Mouse (Mus musculus) midbrain, embryonic 13.5 days (tissue): ENCODE measurements around the gene Hsd17b12. TPM values are rescaled to one million over a fixed set of nuclear protein-coding genes. Genes with fewer than 3 reads are reported as not detected.

Experiments used
- ATAC-seq: fragments of 200-750 bp; cut with Nextera tagmentation; 2 replicates; pipeline ENCODE4 v1.8.0; 2017; ENCODE audit warnings: mild to moderate bottlenecking, moderate TSS enrichment, moderate library complexity
- H3K27ac ChIP-seq: fragments of 300-500 bp; sonication (generic); 2 replicates; pipeline ENCODE4 v1.5.1; 2015; ENCODE audit warnings: inconsistent platforms, mild to moderate bottlenecking, moderate library complexity
- H3K27me3 ChIP-seq: fragments of 300-500 bp; sonication (generic); 2 replicates; pipeline ENCODE4 v1.6.1; 2015; ENCODE audit warnings: mild to moderate bottlenecking, inconsistent platforms
- H3K36me3 ChIP-seq: fragments of 300-500 bp; sonication (generic); 2 replicates; pipeline ENCODE4 v1.6.1; 2015; ENCODE audit warnings: mild to moderate bottlenecking, inconsistent platforms
- H3K4me1 ChIP-seq: fragments of 300-500 bp; sonication (generic); replicated peaks from 2 replicates; pipeline ENCODE4 v1.6.1; 2015; ENCODE audit warnings: inconsistent platforms
- H3K4me2 ChIP-seq: fragments of 300-500 bp; sonication (generic); replicated peaks from 2 replicates; pipeline ENCODE4 v1.6.1; 2015; ENCODE audit warnings: moderate library complexity, mild to moderate bottlenecking, inconsistent platforms
- H3K4me3 ChIP-seq: fragments of 300-500 bp; sonication (generic); replicated peaks from 2 replicates; pipeline ENCODE4 v1.5.1; 2015; ENCODE audit warnings: mild to moderate bottlenecking, inconsistent platforms
- H3K9ac ChIP-seq: fragments of 300-500 bp; sonication (generic); replicated peaks from 2 replicates; pipeline ENCODE4 v1.6.1; 2015; ENCODE audit warnings: mild to moderate bottlenecking, inconsistent platforms
- H3K9me3 ChIP-seq: fragments of 300-500 bp; sonication (generic); 2 replicates; pipeline ENCODE4 v1.6.1; 2016; ENCODE audit warnings: mild to moderate bottlenecking, inconsistent platforms
- WGBS: fragments of 180-500 bp; shearing (Covaris S2); methylation state at CpG from one replicate; pipeline ENCODE4 v1.1.7; 2015; 5-methylcytosine and 5-hydroxymethylcytosine counted together
- polyA plus RNA-seq: library from polyadenylated mRNA; unstranded; fragments of >200 nt; fragmentation: Nextera tagmentation; extraction: Ambion mirVana; gene quantifications from 2 replicates; pipeline ENCODE4 v1.2.1, GENCODE M21; 2015

The Hsd17b12 gene
- polyA plus RNA-seq, 1 experiment from 2014 or later = 122 TPM

DNA sequence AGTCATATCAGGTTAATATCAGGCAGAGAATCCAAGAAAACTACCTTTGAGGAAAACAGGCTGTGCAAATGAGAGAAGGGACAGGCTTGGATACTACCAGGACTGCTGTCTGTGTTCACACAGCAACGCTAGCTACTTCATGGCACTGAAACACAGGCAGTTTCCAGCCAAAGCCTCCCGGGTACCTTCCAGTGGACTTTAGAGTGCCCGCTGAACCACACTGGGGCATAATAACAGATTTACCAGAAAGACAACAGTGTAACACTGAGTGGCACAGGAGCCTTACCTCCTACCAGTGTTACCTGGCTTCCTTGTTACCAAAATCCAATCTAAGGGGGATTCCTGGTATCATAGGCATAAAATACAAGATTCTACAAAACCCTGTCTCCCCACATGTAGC lies 115.3 kb downstream of the Hsd17b12 start:
- H3K9me3 ChIP-seq = no peaks in the 10 kb centered on the region
- peak overlapping the region; percentile 73; the same call in 1 of the 2 replicates for H3K27ac ChIP-seq
- H3K4me2 ChIP-seq = no peak overlapping the region
- peaks cover 35% of the 10 kb centered on the region for H3K4me1 ChIP-seq
- ATAC-seq = no peak
- H3K9ac ChIP-seq = no peak overlapping the region
- WGBS = 93% methylated on average over 3 of the region's 3 CpGs
- no peaks in the 10 kb centered on the region for H3K27me3 ChIP-seq
- H3K36me3 ChIP-seq = no peaks in the 10 kb centered on the region; the same call in 1 of the 2 replicates
- H3K4me3 ChIP-seq = no peak overlapping the region

DNA sequence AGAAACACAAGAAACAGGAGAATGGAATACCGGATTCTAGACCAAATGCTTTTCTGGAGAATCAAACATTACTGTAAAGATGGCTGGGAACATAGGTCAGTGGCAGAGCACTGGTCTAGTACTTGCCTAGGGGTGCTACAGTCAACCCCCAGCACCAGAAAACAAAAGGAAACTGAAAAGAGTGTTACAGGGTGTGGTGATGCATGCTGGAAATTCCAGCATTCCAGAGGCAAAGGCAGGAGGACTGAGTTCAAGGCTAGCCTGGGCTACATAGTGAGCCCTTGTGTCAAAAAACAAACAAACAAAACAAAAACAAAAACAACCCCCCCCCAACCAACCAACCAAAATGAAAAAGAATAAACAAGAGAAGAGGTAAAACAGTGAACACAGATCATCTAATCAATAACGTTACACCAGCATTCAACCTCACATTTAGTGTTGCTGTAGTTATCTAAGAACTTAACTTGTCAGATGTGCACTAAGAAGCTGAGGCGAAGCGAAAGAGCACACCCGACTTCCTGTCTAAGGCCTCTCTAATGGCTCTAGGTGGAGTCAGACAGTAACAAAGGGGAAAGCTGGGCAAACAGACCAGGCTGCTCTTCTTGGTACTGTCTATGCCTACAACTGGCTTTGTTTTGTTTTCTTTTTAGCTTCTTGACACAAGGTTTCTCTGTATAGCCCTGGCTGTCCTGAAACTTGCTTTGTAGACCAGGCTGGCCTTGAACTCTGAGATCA lies 117.2 kb downstream of the Hsd17b12 start:
- Histone ChIP-seq H3K4me1 (peaks cover 28% of the 10 kb centered on the region), H3K27me3 (no peaks in the 10 kb centered on the region), H3K9ac (no peak overlapping the region), H3K27ac (no peak overlapping the region), H3K4me2 (no peak overlapping the region), H3K36me3 (no peaks in the 10 kb centered on the region; the same call in 1 of the 2 replicates), H3K9me3 (no peaks in the 10 kb centered on the region), H3K4me3 (no peak overlapping the region)
- 92% methylated on average over 5 of the region's 5 CpGs for WGBS
- no peak for ATAC-seq

DNA sequence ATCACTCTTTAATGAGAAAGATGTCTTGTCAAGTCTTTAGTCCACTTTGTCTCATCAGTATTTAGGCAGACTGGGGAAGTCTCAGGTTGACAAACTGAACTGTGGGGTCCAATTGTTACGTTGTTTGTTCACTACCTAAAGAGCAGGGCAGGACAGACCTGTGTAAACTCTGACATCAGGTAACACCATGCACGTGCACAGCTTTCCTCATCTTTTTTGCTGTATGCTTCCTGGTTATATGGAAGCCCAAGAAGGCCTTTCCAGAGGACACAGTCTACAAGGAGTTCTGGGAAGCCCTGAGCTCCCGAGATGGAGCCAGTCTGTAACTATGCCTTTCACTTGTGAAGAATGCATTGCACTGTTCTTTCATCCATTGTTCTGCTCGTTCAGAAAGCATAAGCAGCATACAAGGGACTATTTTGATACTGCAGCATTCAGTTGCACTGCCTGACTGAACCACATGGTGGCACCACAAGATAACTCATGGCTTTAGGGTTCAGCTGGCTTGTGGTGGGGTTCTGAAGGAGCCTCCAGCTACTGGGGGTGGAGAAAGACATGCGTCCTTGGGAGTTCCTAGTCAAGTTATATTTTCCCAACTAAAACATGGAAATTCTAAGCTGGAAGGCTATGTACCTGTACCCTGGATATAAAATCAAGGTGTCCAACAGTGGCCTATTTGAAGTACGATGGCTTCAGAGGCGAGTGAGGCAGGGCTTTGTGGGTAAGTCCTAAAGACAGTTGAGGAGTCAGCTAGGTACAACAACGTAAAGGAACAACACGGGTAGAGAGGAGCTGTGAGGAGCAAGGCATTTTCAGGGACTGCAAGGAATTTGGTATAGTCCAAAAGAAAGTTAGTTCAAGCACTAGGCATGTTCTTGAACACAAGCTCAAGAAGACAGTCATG lies 122.1 kb downstream of the Hsd17b12 start:
- H3K27me3 ChIP-seq = no peaks in the 10 kb centered on the region
- H3K36me3 ChIP-seq = peaks cover 16% of the 10 kb centered on the region
- H3K4me2 ChIP-seq = no peak overlapping the region
- no peaks in the 10 kb centered on the region for H3K4me1 ChIP-seq
- H3K27ac ChIP-seq = 0 out of 2 replicates have a peak overlapping the region, but pooled peaks have one; percentile 22
- 65% methylated on average over 9 of the region's 9 CpGs for WGBS
- ATAC-seq = peak; percentile 84
- no peaks in the 10 kb centered on the region for H3K9me3 ChIP-seq
- no peak overlapping the region for H3K4me3 ChIP-seq
- H3K9ac ChIP-seq = no peak overlapping the region

DNA sequence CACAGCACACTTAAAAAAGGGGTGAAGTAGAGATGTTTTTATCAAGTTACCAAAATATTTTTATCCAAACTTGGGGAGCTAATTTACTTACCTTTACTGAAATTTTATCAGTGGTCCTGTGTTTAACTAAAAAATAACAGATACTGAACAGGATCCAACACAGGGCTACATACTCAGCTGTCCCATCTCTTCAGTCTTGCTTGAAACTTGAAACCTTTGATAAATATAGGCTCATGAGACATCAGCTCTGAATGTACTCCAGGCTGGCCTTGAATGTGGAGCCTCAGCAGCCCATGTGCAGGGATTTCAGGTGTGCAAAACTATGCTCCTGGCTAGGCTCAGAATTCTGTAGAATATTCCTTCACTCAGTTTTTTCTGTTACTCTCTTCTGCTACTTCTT lies 127.2 kb downstream of the Hsd17b12 start:
- Histone ChIP-seq H3K4me3 (no peak overlapping the region), H3K27me3 (no peaks in the 10 kb centered on the region), H3K4me2 (no peak overlapping the region), H3K36me3 (peaks cover 16% of the 10 kb centered on the region), H3K4me1 (no peaks in the 10 kb centered on the region), H3K27ac (no peak overlapping the region), H3K9ac (no peak overlapping the region), H3K9me3 (no peaks in the 10 kb centered on the region)
- no peak for ATAC-seq

DNA sequence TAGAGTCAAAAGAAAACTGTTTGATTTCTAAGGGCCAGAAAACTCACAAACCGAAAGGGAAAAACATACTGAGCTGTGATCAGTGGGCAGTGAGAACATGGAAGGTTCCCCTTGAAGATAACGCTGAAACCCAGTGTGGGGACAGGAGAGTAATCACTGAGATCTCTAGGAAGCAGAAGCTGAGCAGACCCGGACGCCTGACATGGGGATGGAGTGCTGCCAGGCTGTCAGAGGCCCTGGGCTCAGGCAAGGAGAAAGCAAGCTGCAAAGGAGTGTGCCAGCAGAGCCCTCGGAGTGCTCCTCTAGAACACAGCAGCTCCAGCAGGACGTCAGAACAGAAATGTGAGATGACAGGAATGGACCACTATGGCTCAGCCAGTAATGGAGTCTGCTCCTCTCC lies 133.1 kb downstream of the Hsd17b12 start:
- no peak overlapping the region for H3K27ac ChIP-seq
- H3K27me3 ChIP-seq = no peaks in the 10 kb centered on the region
- ATAC-seq = no peak
- WGBS = 70% methylated on average over 6 of the region's 6 CpGs
- no peak overlapping the region for H3K9ac ChIP-seq
- no peak overlapping the region for H3K4me2 ChIP-seq
- no peak overlapping the region for H3K4me3 ChIP-seq
- H3K36me3 ChIP-seq = no peaks in the 10 kb centered on the region
- no peaks in the 10 kb centered on the region for H3K4me1 ChIP-seq
- H3K9me3 ChIP-seq = no peaks in the 10 kb centered on the region

DNA sequence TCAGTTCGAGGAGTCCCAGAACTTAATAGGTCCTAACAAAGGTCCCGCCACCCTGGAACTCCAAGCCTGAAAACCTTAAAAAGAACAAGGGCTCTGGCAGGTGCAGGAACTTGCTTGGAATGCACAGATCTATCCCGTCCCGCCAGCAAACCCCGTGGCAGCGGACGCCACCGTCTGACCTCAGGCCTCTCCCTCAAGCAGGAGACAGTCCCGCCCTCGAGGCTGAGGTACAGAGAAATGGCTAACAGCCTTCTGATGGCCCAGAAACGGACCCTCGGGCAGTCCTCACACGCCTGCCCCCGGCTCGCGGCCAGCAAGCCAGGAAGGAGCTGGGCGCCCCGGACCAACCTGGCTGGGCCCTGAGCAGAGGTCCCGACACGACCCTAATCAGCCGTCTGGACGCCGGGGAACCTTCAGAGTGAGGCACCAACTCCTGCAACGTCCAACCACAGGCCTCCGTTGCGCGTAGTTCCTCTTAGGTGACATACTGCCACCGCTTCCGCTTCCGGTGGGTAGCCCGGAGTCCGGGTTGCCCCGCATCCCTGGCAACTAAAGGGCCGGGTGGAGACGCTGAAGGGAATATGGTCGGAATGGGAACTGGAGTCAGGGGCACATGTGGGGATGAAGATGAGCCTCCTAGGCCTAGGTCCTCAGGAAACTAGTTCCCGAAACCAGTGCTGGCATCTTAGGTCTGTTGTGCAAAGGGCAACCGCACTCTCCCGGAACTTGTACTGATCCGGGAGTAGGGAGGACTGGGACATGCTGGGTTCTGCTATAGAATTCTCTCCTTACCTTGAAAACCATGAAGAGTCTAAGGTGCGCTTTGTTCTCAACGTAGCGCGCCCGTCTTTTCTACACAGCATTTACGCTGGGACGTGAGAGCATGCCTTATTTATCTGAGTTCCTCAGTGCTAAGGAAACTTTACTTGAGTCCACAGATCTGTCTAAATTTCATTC lies 147.2 kb downstream of the Hsd17b12 start, which contains the start of gene Alkbh3:
Gene Alkbh3, minus strand, starts transcription at position 473 of the 957 bp plus-strand sequence.
- Histone ChIP-seq H3K27ac (peak within 1 kb of the TSS; percentile 61), H3K9ac (peak within 1 kb of the TSS; percentile 86), H3K4me2 (peak within 1 kb of the TSS; percentile 71), H3K36me3 (peaks cover 27% of the 10 kb centered on the region), H3K4me3 (peak within 1 kb of the TSS; percentile 88), H3K27me3 (no peaks in the 10 kb centered on the region), H3K9me3 (no peaks in the 10 kb centered on the region), H3K4me1 (peaks cover 21% of the 10 kb centered on the region)
- peak; percentile 99 for ATAC-seq
- WGBS = 4% methylated on average over 44 of the region's 47 CpGs

DNA sequence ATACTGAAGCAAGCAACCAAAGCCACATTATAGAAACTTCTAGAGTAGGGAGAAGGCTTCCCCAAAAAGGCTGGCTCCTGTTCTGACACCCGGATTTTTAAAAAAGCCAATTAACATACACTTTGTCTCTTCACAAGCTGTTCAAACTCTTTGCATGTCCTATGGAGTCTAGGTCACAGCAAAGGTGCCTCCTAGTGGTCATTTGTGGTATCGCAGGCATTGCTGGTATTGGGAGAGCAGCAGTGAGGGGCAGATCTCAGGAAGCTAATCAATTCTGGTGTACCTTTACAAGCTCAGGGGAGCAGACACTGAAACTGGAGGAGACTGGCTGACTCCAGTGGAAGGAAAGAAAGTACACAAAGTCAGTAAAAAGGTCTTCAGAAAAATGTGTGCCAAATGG lies 155.4 kb downstream of the Hsd17b12 start:
- Histone ChIP-seq H3K27me3 (no peaks in the 10 kb centered on the region), H3K27ac (no peak overlapping the region), H3K36me3 (peaks cover 87% of the 10 kb centered on the region), H3K4me3 (no peak overlapping the region), H3K4me1 (no peaks in the 10 kb centered on the region), H3K4me2 (no peak overlapping the region), H3K9ac (no peak overlapping the region), H3K9me3 (no peaks in the 10 kb centered on the region)
- WGBS = 7% methylated on average over 2 of the region's 2 CpGs
- peak; percentile 72; the same call in 1 of the 2 replicates for ATAC-seq

DNA sequence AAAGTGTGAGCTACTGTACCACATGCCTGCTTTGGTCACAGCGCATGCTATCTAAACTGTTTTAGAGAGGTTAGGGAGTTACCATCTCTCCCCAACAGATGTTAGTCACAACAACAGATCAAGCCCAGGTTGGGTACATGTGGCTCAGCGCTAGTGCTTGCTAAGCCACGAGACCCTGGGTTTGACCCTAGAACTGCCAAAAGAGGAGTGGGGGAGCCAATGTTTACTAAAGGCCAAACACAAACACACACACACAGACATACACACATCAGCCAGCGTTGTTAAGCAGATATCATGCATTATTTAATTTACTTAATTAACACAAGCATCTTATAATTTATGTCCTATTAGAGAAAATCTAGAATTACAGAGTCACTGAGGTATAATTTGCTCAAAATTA lies 155.8 kb downstream of the Hsd17b12 start:
- no peaks in the 10 kb centered on the region for H3K4me1 ChIP-seq
- H3K27ac ChIP-seq = no peak overlapping the region
- WGBS = 85% methylated on average over 4 of the region's 4 CpGs
- no peak for ATAC-seq
- peaks cover 87% of the 10 kb centered on the region for H3K36me3 ChIP-seq
- no peak overlapping the region for H3K9ac ChIP-seq
- no peaks in the 10 kb centered on the region for H3K9me3 ChIP-seq
- no peak overlapping the region for H3K4me3 ChIP-seq
- no peaks in the 10 kb centered on the region for H3K27me3 ChIP-seq
- H3K4me2 ChIP-seq = no peak overlapping the region

DNA sequence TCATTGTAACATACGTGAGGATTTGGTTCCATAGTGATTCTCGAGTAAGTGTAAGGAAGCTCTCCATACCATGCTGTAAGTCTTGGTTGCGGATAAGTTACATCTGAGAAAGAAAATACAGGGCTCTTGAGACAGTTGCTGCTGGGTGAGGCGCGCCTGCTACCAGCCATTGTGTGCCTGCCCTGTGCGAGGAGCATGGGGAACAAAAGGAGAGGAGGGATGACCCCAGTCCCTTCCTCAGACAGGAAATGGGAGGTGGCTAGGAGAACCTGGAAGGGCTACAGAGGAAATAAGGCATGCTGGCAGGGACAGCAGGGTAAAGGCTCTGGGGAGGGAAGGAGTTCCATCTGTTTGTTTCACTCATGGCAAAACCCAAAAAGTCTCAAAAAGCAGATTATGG lies 156.4 kb downstream of the Hsd17b12 start:
- H3K4me2 ChIP-seq = no peak overlapping the region
- H3K27me3 ChIP-seq = no peaks in the 10 kb centered on the region
- H3K9ac ChIP-seq = no peak overlapping the region
- H3K27ac ChIP-seq = no peak overlapping the region
- no peaks in the 10 kb centered on the region for H3K9me3 ChIP-seq
- no peak for ATAC-seq
- no peak overlapping the region for H3K4me3 ChIP-seq
- no peaks in the 10 kb centered on the region for H3K4me1 ChIP-seq
- WGBS = 89% methylated on average over 6 of the region's 6 CpGs
- H3K36me3 ChIP-seq = peaks cover 87% of the 10 kb centered on the region

DNA sequence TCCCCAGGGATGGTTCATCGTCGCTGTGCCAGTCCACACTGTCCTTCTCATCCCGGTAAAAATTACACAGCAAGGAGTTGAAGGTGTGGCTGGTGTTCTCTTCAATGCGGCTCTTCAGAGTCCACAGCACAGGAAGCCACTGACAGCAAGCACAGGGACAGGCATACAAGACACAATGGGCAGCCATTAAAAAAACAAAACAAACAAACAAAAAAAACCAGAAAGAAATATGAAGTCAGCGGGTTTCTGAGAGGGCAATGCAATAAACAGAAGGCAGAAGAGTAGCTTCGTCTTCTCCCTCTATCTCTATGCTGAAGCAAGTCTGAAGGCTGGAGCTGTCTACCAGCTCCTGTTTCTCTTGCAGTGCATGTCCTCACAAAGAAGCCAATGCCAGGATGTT lies 161.5 kb downstream of the Hsd17b12 start, which contains the start of gene Gm27027:
Gene Gm27027, minus strand, starts transcription at position 101 of the 400 bp plus-strand sequence.
- Histone ChIP-seq H3K27ac (no peak within 1 kb of the TSS), H3K9ac (no peak within 1 kb of the TSS), H3K4me3 (no peak within 1 kb of the TSS), H3K9me3 (no peaks in the 10 kb centered on the region), H3K4me1 (peaks cover 15% of the 10 kb centered on the region), H3K4me2 (no peak within 1 kb of the TSS), H3K27me3 (no peaks in the 10 kb centered on the region), H3K36me3 (peaks cover 88% of the 10 kb centered on the region)
- 96% methylated on average over 6 of the region's 6 CpGs for WGBS
- no peak for ATAC-seq

DNA sequence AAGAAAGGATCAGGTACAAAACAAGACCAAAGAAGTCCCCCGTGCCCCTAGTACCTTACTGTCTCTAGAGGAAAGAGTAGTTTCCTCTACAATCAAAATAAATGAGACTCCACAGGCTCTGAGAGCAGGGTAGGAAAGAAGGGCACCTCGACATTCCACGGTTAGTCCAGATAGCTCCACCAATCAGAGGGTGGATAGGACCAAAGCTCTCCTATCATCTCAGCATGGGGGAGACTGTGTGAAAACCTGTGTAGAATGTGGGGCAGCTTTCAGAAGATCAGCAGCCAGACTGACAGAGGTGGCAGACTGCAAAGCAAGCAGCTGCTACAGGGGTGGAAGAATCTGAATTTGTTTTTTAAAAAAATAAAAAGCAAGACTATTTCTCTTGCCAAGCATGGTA lies 165.0 kb downstream of the Hsd17b12 start:
- WGBS = 49% methylated on average over 3 of the region's 3 CpGs
- peaks cover 93% of the 10 kb centered on the region for H3K36me3 ChIP-seq
- no peaks in the 10 kb centered on the region for H3K9me3 ChIP-seq
- H3K4me3 ChIP-seq = no peak overlapping the region
- H3K27me3 ChIP-seq = no peaks in the 10 kb centered on the region
- H3K4me2 ChIP-seq = no peak overlapping the region
- H3K9ac ChIP-seq = no peak overlapping the region
- H3K4me1 ChIP-seq = peaks cover 15% of the 10 kb centered on the region
- no peak overlapping the region for H3K27ac ChIP-seq
- ATAC-seq = no peak
